Mouse (Mus musculus) midbrain, embryonic 13.5 days (tissue): ENCODE results near the gene Klk12. TPM values are rescaled to one million over a fixed set of nuclear protein-coding genes. Genes with fewer than 3 reads are reported as not detected.

Experiments
- ATAC-seq: fragments of 200-750 bp; cut with Nextera tagmentation; 2 replicates; pipeline ENCODE4 v1.8.0; 2017; ENCODE audit warnings: mild to moderate bottlenecking, moderate TSS enrichment, moderate library complexity
- H3K27ac ChIP-seq: fragments of 300-500 bp; sonication (generic); 2 replicates; pipeline ENCODE4 v1.5.1; 2015; ENCODE audit warnings: inconsistent platforms, mild to moderate bottlenecking, moderate library complexity
- H3K27me3 ChIP-seq: fragments of 300-500 bp; sonication (generic); 2 replicates; pipeline ENCODE4 v1.6.1; 2015; ENCODE audit warnings: mild to moderate bottlenecking, inconsistent platforms
- H3K36me3 ChIP-seq: fragments of 300-500 bp; sonication (generic); 2 replicates; pipeline ENCODE4 v1.6.1; 2015; ENCODE audit warnings: mild to moderate bottlenecking, inconsistent platforms
- H3K4me1 ChIP-seq: fragments of 300-500 bp; sonication (generic); replicated peaks from 2 replicates; pipeline ENCODE4 v1.6.1; 2015; ENCODE audit warnings: inconsistent platforms
- H3K4me2 ChIP-seq: fragments of 300-500 bp; sonication (generic); replicated peaks from 2 replicates; pipeline ENCODE4 v1.6.1; 2015; ENCODE audit warnings: moderate library complexity, mild to moderate bottlenecking, inconsistent platforms
- H3K4me3 ChIP-seq: fragments of 300-500 bp; sonication (generic); replicated peaks from 2 replicates; pipeline ENCODE4 v1.5.1; 2015; ENCODE audit warnings: mild to moderate bottlenecking, inconsistent platforms
- H3K9ac ChIP-seq: fragments of 300-500 bp; sonication (generic); replicated peaks from 2 replicates; pipeline ENCODE4 v1.6.1; 2015; ENCODE audit warnings: mild to moderate bottlenecking, inconsistent platforms
- H3K9me3 ChIP-seq: fragments of 300-500 bp; sonication (generic); 2 replicates; pipeline ENCODE4 v1.6.1; 2016; ENCODE audit warnings: mild to moderate bottlenecking, inconsistent platforms
- WGBS: fragments of 180-500 bp; shearing (Covaris S2); methylation state at CpG from one replicate; pipeline ENCODE4 v1.1.7; 2015; 5-methylcytosine and 5-hydroxymethylcytosine counted together
- polyA plus RNA-seq: library from polyadenylated mRNA; unstranded; fragments of >200 nt; fragmentation: Nextera tagmentation; extraction: Ambion mirVana; gene quantifications from 2 replicates; pipeline ENCODE4 v1.2.1, GENCODE M21; 2015

Gene Klk12
- not detected in 2 replicates for polyA plus RNA-seq

DNA sequence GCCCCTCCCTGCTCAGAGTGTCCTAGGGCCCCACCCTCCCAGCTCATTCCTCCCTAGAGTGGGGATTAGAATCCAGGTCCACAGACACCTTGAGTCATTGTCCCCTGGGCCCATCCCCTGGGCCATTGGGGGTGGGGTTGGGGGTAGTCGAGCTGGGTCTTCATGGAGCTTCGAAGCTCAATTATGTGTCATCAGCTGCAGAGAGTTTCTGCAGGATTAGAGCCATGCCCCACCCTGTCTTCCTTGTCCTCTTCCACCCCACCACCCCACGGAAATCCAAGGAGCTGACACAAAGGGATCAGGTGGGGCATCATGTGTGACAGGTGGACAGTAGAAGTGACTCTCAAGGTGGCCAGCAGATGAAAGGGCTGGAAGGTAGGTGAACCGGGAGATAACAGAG lies at the start of gene Klk12:
Gene Klk12, plus strand, starts transcription at position 301 of the 400 bp plus-strand sequence.
- ATAC-seq: no peak
- no peak within 1 kb of the TSS for H3K9ac ChIP-seq
- H3K27me3 ChIP-seq: no peaks in the 10 kb centered on the region
- H3K9me3 ChIP-seq: no peaks in the 10 kb centered on the region
- no peak within 1 kb of the TSS for H3K27ac ChIP-seq
- WGBS: 88% methylated on average over 4 of the region's 4 CpGs
- H3K4me2 ChIP-seq: no peak within 1 kb of the TSS
- H3K4me1 ChIP-seq: no peaks in the 10 kb centered on the region
- no peak within 1 kb of the TSS for H3K4me3 ChIP-seq
- no peaks in the 10 kb centered on the region for H3K36me3 ChIP-seq

DNA sequence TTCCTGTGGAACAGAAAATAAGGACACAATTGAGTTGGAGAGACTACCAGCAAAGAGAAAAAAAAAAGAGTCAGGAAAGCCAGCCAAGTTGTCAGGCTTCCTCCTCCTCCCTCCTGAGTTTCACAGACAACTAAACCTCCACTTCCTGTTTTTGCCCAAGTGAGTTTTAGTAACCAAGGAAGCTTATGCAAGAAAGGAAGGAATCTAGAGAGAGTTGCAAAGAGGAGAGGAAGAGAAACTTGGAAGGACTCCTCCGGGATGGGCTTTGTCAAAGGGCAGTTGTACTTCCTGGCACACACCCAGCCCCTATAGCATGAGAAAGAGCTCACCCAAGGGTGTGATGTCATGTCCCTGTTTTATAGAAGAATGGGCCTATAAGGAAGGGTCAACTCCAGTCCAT lies 20.9 kb upstream of the Klk12 start:
- Histone ChIP-seq H3K9me3 (no peaks in the 10 kb centered on the region), H3K4me3 (no peak overlapping the region), H3K9ac (no peak overlapping the region), H3K36me3 (no peaks in the 10 kb centered on the region), H3K4me2 (no peak overlapping the region), H3K27ac (no peak overlapping the region), H3K4me1 (no peaks in the 10 kb centered on the region), H3K27me3 (no peaks in the 10 kb centered on the region)
- no peak for ATAC-seq
- WGBS: 48% methylated on average over 1 of the region's 1 CpGs

DNA sequence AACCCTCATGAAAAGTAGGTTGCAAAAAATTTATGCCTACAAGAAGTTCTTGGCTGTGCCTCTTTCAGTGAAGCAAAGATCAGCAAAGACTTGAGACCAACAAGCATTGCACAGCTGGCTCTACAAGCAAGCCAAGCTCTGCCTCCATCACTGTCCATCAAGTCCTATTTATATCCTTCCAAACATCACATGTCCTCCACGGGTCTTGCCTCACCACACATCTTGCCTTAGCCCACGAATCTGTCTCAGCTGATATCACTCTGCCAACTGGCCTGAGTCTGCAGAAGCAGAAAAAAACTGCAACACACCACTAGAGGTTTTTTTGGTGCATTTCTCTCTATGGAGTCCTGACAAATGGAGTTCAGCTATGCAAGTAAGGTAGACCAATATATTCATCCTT lies 15.9 kb upstream of the Klk12 start:
- Histone ChIP-seq H3K27me3 (no peaks in the 10 kb centered on the region), H3K27ac (no peak overlapping the region), H3K9ac (no peak overlapping the region), H3K9me3 (no peaks in the 10 kb centered on the region), H3K4me2 (no peak overlapping the region), H3K4me1 (no peaks in the 10 kb centered on the region), H3K4me3 (no peak overlapping the region), H3K36me3 (no peaks in the 10 kb centered on the region)
- no peak for ATAC-seq
- WGBS: 80% methylated on average over 2 of the region's 2 CpGs

DNA sequence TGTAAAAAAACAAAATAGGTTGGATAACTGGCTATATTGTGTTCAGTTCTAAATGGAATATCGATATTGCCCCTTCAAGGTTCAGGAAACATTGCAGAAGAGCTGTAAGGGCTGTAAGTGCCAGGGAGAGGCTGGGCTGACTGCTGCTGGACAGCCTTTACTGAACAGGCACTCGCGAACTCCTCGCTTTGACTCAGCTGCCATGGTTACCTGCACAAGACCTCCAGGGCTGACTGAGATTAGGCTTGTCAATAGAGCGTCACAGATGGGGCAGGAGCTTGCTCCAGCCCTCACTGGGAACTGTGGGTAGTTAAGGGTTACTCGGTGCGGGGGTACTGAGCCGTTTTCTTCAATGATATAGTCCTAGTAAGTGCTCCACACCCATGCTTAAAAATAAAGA lies 2.2 kb upstream of the Klk12 start:
- no peak overlapping the region for H3K4me3 ChIP-seq
- no peaks in the 10 kb centered on the region for H3K9me3 ChIP-seq
- no peak overlapping the region for H3K4me2 ChIP-seq
- H3K27me3 ChIP-seq: no peaks in the 10 kb centered on the region
- H3K4me1 ChIP-seq: no peaks in the 10 kb centered on the region
- 35% methylated on average over 8 of the region's 8 CpGs for WGBS
- no peak overlapping the region for H3K27ac ChIP-seq
- no peak overlapping the region for H3K9ac ChIP-seq
- H3K36me3 ChIP-seq: no peaks in the 10 kb centered on the region
- peak; percentile 58 for ATAC-seq

DNA sequence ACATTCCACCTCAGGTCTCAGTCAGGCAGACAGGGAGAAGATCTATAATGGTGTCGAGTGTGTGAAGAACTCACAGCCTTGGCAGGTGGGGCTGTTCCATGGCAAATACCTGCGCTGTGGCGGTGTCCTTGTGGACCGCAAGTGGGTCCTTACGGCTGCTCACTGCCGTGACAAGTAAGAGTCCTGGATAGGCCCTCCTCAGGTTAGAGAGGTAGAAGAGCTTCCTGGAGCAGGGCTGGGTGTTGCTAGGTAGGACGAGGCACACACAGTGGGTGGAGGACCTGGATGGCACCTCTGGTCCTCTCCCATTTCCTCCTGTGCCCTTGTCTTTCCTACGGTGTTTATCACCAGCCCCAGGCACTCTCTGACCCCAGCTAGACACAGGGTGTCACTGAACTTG lies 939 bp downstream of the Klk12 start:
- Histone ChIP-seq H3K36me3 (no peaks in the 10 kb centered on the region), H3K9me3 (no peaks in the 10 kb centered on the region), H3K27me3 (no peaks in the 10 kb centered on the region), H3K4me3 (no peak overlapping the region), H3K4me1 (peaks cover under 1% of the 10 kb centered on the region), H3K9ac (no peak overlapping the region), H3K27ac (no peak overlapping the region), H3K4me2 (no peak overlapping the region)
- 96% methylated on average over 8 of the region's 8 CpGs for WGBS
- ATAC-seq: no peak

DNA sequence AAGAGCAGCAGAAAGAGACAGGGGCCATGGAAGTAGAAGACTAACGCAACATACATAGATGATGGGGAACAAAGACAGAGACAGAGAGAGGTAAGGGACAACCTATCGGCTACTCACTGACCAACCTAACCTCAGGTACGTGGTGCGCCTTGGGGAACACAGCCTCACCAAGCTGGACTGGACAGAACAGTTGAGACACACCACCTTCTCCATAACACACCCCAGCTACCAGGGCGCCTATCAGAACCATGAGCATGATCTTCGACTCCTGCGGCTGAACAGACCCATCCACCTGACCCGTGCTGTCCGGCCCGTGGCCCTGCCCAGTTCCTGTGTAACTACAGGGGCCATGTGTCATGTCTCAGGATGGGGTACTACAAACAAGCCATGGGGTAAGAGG lies 2.0 kb downstream of the Klk12 start:
- Histone ChIP-seq H3K9me3 (no peaks in the 10 kb centered on the region), H3K9ac (no peak overlapping the region), H3K27ac (no peak overlapping the region), H3K4me2 (no peak overlapping the region), H3K4me3 (no peak overlapping the region), H3K36me3 (no peaks in the 10 kb centered on the region), H3K4me1 (peaks cover 6% of the 10 kb centered on the region), H3K27me3 (no peaks in the 10 kb centered on the region)
- no peak for ATAC-seq
- WGBS: 96% methylated on average over 10 of the region's 10 CpGs

DNA sequence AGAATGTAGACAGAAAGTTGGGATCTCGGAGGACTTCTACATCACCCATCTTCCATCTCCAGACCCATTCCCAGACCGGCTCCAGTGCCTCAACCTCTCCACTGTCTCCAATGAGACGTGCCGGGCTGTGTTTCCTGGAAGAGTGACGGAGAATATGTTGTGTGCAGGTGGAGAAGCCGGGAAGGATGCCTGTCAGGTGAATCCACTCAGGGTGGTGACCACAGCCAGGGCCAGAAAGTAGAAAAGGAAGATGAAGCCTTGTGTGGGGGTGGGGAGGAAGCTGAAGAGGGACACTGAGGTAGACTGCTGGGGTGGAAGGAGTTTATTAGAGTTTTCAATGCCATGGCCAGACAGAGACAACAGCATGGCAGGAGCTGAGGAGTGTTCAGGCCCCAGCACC lies 3.2 kb downstream of the Klk12 start:
- no peaks in the 10 kb centered on the region for H3K36me3 ChIP-seq
- H3K4me2 ChIP-seq: no peak overlapping the region
- H3K4me1 ChIP-seq: peaks cover 6% of the 10 kb centered on the region
- H3K4me3 ChIP-seq: no peak overlapping the region
- no peaks in the 10 kb centered on the region for H3K9me3 ChIP-seq
- no peaks in the 10 kb centered on the region for H3K27me3 ChIP-seq
- no peak overlapping the region for H3K9ac ChIP-seq
- no peak overlapping the region for H3K27ac ChIP-seq
- 96% methylated on average over 6 of the region's 6 CpGs for WGBS
- no peak for ATAC-seq

DNA sequence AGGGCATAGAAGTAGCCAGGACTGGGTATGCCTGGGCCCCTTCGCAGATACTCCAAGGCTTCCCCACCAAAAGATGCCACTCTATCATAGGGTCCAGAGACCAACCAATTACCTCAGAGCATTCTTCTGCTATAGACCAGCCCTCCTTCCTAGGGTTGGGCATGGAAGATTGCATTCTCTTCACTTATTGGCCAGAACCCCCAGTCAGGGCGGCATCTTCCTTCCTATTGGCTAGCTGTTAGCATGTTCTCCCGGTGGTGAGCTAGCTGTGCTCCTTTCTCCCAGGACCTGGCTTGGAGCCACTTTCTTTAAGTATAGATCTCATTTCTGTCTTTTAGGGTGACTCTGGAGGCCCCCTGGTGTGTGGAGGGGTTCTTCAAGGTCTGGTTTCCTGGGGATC lies 4.2 kb downstream of the Klk12 start:
- Histone ChIP-seq H3K4me1 (peaks cover 6% of the 10 kb centered on the region), H3K4me3 (no peak overlapping the region), H3K36me3 (no peaks in the 10 kb centered on the region), H3K4me2 (no peak overlapping the region), H3K9me3 (no peaks in the 10 kb centered on the region), H3K9ac (no peak overlapping the region), H3K27me3 (no peaks in the 10 kb centered on the region), H3K27ac (no peak overlapping the region)
- ATAC-seq: no peak
- 70% methylated on average over 3 of the region's 3 CpGs for WGBS

DNA sequence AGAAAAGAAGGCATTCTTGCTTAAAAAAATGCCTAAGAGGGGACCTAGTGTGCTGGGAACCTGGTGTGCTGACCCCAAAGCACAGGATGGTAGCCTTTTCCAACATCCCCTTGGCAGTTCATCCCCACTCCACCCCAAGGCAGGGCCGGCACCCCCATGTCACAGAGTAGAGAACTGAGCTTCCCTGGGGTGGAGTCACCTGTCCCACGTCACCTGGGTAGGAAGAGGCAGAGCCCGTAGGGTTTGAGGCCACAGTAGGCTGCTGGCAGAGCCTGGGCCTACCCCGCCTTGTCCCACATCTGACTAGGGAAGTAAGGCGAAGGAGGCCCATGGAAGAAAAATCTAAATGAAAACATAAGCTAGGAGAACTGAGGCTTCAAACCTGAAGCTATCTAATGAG lies 5.7 kb downstream of the Klk12 start, which contains the start of gene Klk11:
Gene Klk11, plus strand, starts transcription at position 241 of the 400 bp plus-strand sequence.
- ATAC-seq: no peak
- no peak within 1 kb of the TSS for H3K9ac ChIP-seq
- peaks cover 6% of the 10 kb centered on the region for H3K4me1 ChIP-seq
- H3K36me3 ChIP-seq: no peaks in the 10 kb centered on the region
- no peak within 1 kb of the TSS for H3K4me3 ChIP-seq
- H3K27ac ChIP-seq: no peak within 1 kb of the TSS
- H3K27me3 ChIP-seq: no peaks in the 10 kb centered on the region
- WGBS: 95% methylated on average over 5 of the region's 5 CpGs
- no peak within 1 kb of the TSS for H3K4me2 ChIP-seq
- H3K9me3 ChIP-seq: no peaks in the 10 kb centered on the region

DNA sequence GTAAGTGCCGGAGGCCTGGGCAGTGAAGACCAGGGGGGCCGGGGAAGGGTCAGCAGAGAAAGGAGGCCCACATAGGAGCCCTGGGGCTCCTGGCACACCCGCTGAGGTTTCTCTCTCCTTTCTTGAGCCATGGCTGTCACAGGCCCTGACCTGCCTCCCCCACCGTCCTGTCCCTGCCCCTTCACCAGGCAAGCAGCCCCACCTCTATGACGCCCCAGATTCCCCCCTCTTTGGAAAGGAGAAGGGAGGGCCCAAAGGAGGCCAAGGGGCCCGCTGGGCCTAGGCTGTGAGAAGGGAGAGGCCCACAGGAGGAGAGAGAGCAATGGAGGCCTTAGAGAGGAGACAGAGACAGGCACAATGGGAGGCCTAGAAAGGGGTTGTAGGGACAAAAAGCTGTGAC lies 6.1 kb downstream of the Klk12 start:
- H3K9me3 ChIP-seq: no peaks in the 10 kb centered on the region
- peaks cover 6% of the 10 kb centered on the region for H3K4me1 ChIP-seq
- no peak for ATAC-seq
- H3K4me2 ChIP-seq: no peak overlapping the region
- H3K9ac ChIP-seq: no peak overlapping the region
- WGBS: 26% methylated on average over 6 of the region's 6 CpGs
- H3K4me3 ChIP-seq: no peak overlapping the region
- H3K36me3 ChIP-seq: no peaks in the 10 kb centered on the region
- no peaks in the 10 kb centered on the region for H3K27me3 ChIP-seq
- no peak overlapping the region for H3K27ac ChIP-seq

DNA sequence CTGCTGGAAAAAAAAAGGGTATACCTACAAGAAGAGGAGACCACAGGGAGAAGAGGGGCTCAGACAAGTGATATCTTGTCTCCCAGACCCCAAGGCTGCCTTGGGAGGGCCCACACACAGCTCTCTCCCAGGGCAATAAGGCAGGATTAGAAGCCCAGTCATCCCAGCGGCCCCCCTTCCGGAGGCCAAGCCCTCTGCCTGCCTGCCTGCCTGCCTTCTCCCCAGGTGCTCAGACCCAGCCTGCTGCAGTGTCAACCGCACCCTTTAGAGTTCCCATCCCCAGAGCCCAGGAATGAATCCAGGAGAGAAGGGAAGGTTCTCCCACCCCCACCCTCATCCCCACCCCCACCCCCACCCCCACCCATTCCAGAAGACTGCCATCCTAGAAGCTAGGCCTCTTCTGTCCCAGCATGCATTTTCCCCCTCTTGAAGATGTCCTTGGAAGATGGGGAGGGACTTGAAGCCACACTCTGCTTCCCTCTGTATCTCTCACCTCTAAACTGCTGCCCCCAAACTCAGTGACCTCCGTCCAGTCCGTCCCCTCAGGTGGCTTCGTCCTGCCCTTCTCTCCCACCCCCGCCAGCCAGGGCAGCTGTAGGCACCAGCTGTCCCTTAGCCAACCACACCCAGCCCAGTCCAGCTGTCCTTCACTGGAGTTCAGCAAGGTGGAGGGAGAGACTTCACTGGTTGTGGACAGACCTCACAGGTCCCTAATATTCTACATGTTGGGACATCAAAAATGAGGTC lies 6.8 kb downstream of the Klk12 start:
- peaks cover 6% of the 10 kb centered on the region for H3K4me1 ChIP-seq
- no peak overlapping the region for H3K27ac ChIP-seq
- H3K9ac ChIP-seq: no peak overlapping the region
- 39% methylated on average over 7 of the region's 7 CpGs for WGBS
- no peak for ATAC-seq
- H3K4me3 ChIP-seq: no peak overlapping the region
- no peak overlapping the region for H3K4me2 ChIP-seq
- H3K36me3 ChIP-seq: no peaks in the 10 kb centered on the region
- H3K27me3 ChIP-seq: no peaks in the 10 kb centered on the region
- no peaks in the 10 kb centered on the region for H3K9me3 ChIP-seq

DNA sequence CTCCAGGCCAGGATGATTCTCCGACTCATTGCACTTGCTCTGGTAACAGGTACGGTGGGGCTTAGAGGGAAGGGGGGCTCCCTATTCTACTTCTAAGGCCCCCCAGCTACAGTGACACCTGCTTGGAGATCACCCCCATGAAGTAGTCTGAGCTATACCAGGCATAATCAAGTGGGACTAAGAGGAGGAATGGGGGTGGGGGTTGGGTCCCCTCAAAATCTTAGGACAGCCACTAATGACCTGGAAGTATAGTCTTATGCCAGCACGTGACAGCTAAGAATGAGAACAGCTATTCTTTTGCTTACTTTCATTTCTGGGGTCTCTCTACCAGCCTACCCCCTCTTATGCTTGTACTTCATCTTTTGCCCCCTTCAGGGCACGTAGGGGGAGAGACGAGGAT lies 7.8 kb downstream of the Klk12 start:
- Histone ChIP-seq H3K9ac (no peak overlapping the region), H3K4me2 (no peak overlapping the region), H3K27me3 (no peaks in the 10 kb centered on the region), H3K27ac (no peak overlapping the region), H3K36me3 (no peaks in the 10 kb centered on the region), H3K4me1 (peaks cover 6% of the 10 kb centered on the region), H3K9me3 (no peaks in the 10 kb centered on the region), H3K4me3 (no peak overlapping the region)
- WGBS: 84% methylated on average over 5 of the region's 5 CpGs
- no peak for ATAC-seq

DNA sequence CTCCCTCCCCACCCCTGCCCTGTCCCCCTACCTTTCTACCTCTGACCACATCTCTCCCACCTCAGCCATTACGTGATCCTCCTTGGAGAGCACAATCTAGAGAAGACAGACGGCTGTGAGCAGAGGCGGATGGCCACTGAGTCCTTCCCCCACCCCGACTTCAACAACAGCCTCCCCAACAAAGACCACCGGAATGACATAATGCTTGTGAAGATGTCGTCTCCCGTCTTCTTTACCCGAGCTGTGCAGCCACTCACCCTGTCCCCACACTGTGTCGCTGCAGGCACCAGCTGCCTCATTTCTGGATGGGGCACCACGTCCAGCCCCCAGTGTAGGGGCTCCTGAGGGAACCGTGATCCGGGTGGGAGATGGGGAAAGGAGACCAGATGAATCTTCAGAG lies 8.7 kb downstream of the Klk12 start:
- Histone ChIP-seq H3K4me1 (peaks cover 7% of the 10 kb centered on the region), H3K4me2 (no peak overlapping the region), H3K27ac (no peak overlapping the region), H3K9ac (no peak overlapping the region), H3K27me3 (no peaks in the 10 kb centered on the region), H3K4me3 (no peak overlapping the region), H3K36me3 (no peaks in the 10 kb centered on the region), H3K9me3 (no peaks in the 10 kb centered on the region)
- ATAC-seq: no peak
- WGBS: 93% methylated on average over 12 of the region's 12 CpGs
